Mouse (Mus musculus) bone marrow, adult 2 months (tissue): ENCODE data around the gene Mycl. TPM values are rescaled to one million over a fixed set of nuclear protein-coding genes. Genes with fewer than 3 reads are reported as not detected.
A peak's percentile ranks its signal among the peaks of the same experiment; 100 is the strongest.
"Not testable (repeated sequence)": the region's sequence is repeated elsewhere in the genome, so short reads cannot be mapped to it uniquely, and the experiment has no call there.

Experiments used
- H3K27ac ChIP-seq: fragments of 200-500 bp; 2 replicates; pipeline ENCODE4 v1.5.1; 2012; ENCODE audit warnings: low read depth, mild to moderate bottlenecking, control low read depth, inconsistent platforms, low read length; ENCODE audit not compliant: control insufficient read depth, poor library complexity, insufficient read depth
- H3K4me1 ChIP-seq: fragments of 200-500 bp; 2 replicates; pipeline ENCODE4 v1.6.1; 2011; ENCODE audit warnings: low read length; ENCODE audit not compliant: control insufficient read depth, insufficient read depth
- H3K4me3 ChIP-seq: fragments of 200-500 bp; replicated peaks from 2 replicates; pipeline ENCODE3; 2011; ENCODE audit warnings: mild to moderate bottlenecking, low read depth, low read length, control low read depth; ENCODE audit not compliant: control insufficient read depth
- CTCF ChIP-seq: fragments of 200-500 bp; IDR thresholded peaks from 2 replicates; pipeline ENCODE4 v1.5.1; 2011; ENCODE audit warnings: low read length, control low read depth; ENCODE audit not compliant: control insufficient read depth, insufficient read depth
- POLR2A ChIP-seq: fragments of 200-500 bp; IDR thresholded peaks from 2 replicates; pipeline ENCODE4 v1.6.1; 2011; ENCODE audit warnings: low read depth, mild to moderate bottlenecking, control low read depth, low read length, borderline replicate concordance; ENCODE audit not compliant: control insufficient read depth
- WGBS: fragments of 180-500 bp; shearing (Covaris S2); methylation state at CpG from one replicate; pipeline ENCODE4 v1.1.7; 2018; 5-methylcytosine and 5-hydroxymethylcytosine counted together
- polyA plus RNA-seq: library from polyadenylated mRNA; stranded (reverse); fragments of >200 nt; gene quantifications from 2 replicates; pipeline ENCODE4 v1.2.4, GENCODE M21; 2011; ENCODE audit warnings: low replicate concordance; ENCODE audit not compliant: missing spikeins, insufficient read depth, insufficient read length

Mycl gene
- polyA plus RNA-seq, 1 experiment: 0.60 TPM

- Histone ChIP-seq H3K27ac (peak overlapping the region; percentile 24; the same call in 1 of the 2 replicates), H3K4me3 (no peak overlapping the region), H3K4me1 (peaks cover 2% of the 10 kb centered on the region; the same call in 1 of the 2 replicates)
- WGBS: 13% methylated on average over 17 of the region's 17 CpGs
- no peak for TF ChIP-seq CTCF
- no peak for TF ChIP-seq POLR2A
Observed at GRCm38 (mm10) chr4:122983486-122984261, 11.8 kb upstream of the Mycl start.

GRCm38 (mm10) chr4:122985110-122985509 lies 10.3 kb upstream of the Mycl start:
- TF ChIP-seq CTCF: peak; percentile 74
- TF ChIP-seq POLR2A: no peak
- 11% methylated on average over 8 of the region's 8 CpGs for WGBS
- no peak overlapping the region for H3K27ac ChIP-seq

GRCm38 (mm10) chr4:122987421-122987820 lies 8.0 kb upstream of the Mycl start:
- Histone ChIP-seq H3K4me1 (peaks cover 2% of the 10 kb centered on the region; the same call in 1 of the 2 replicates), H3K4me3 (no peak overlapping the region), H3K27ac (no peak overlapping the region; the same call in 1 of the 2 replicates)
- 71% methylated on average over 4 of the region's 4 CpGs for WGBS
- no peak for TF ChIP-seq POLR2A
- no peak for TF ChIP-seq CTCF

More at GRCm38 (mm10) chr4:122985110-122985509, 10.3 kb upstream of the Mycl start:
- Histone ChIP-seq H3K4me3 (no peak overlapping the region), H3K4me1 (peaks cover 2% of the 10 kb centered on the region; the same call in 1 of the 2 replicates)

GRCm38 (mm10) chr4:122988004-122988403 lies 7.4 kb upstream of the Mycl start:
- H3K4me1 ChIP-seq, H3K27ac ChIP-seq, H3K4me3 ChIP-seq: not testable (repeated sequence)
- WGBS: 80% methylated on average over 3 of the region's 3 CpGs

- TF ChIP-seq POLR2A: no peak
- Histone ChIP-seq H3K4me3 (no peak overlapping the region), H3K27ac (no peak overlapping the region), H3K4me1 (no peaks in the 10 kb centered on the region)
- 5% methylated on average over 1 of the region's 1 CpGs for WGBS
Observed at GRCm38 (mm10) chr4:122991177-122991576, 4.3 kb upstream of the Mycl start.

GRCm38 (mm10) chr4:122992276-122992675 lies 3.2 kb upstream of the Mycl start:
- Histone ChIP-seq H3K4me3 (no peak overlapping the region), H3K4me1 (no peaks in the 10 kb centered on the region), H3K27ac (no peak overlapping the region)
- TF ChIP-seq POLR2A (no peak), CTCF (no peak)
- WGBS: 71% methylated on average over 3 of the region's 3 CpGs

- Histone ChIP-seq H3K27ac (peak overlapping the region; percentile 22; the same call in 1 of the 2 replicates), H3K4me3 (peak overlapping the region; percentile 50), H3K4me1 (no peaks in the 10 kb centered on the region)
- no peak for TF ChIP-seq POLR2A
- no peak for TF ChIP-seq CTCF
- under 1% methylated on average over 32 of the region's 32 CpGs for WGBS
Observed at GRCm38 (mm10) chr4:122996221-122996617, 767 bp downstream of the Mycl start.

GRCm38 (mm10) chr4:122996618-122997381 lies 1.3 kb downstream of the Mycl start:
- WGBS: under 1% methylated on average over 47 of the region's 47 CpGs
- TF ChIP-seq POLR2A (no peak), CTCF (no peak)
- H3K4me3 ChIP-seq: peak overlapping the region; percentile 50

More at GRCm38 (mm10) chr4:122996618-122997381, 1.3 kb downstream of the Mycl start:
- Histone ChIP-seq H3K27ac (peak overlapping the region; percentile 22; the same call in 1 of the 2 replicates), H3K4me1 (no peaks in the 10 kb centered on the region)
